Mouse (Mus musculus) large intestine, adult 2 months (tissue): ENCODE results near the gene Klhl7. TPM values are rescaled to one million over a fixed set of nuclear protein-coding genes. Genes with fewer than 3 reads are reported as not detected.
"Not testable (repeated sequence)": the region's sequence is repeated elsewhere in the genome, so short reads cannot be mapped to it uniquely, and the experiment has no call there.

Experiments
- DNase-seq: peaks from one replicate; pipeline ENCODE4 v3.0.0-alpha.2; 2012; ENCODE audit warnings: low read depth, low spot score
- WGBS: fragments of 180-500 bp; shearing (Covaris S2); methylation state at CpG from one replicate; pipeline ENCODE4 v1.1.7; 2018; 5-methylcytosine and 5-hydroxymethylcytosine counted together
- polyA plus RNA-seq: library from polyadenylated mRNA; depleted of rRNA; stranded (reverse); fragments of >200 nt; gene quantifications from 2 replicates; pipeline ENCODE4 v1.2.3, GENCODE M21; 2012

The Klhl7 gene
- polyA plus RNA-seq, 1 experiment, result 1.2 TPM

GRCm38 (mm10) chr5:24088451-24088850, 12.0 kb upstream of the Klhl7 start:
- 81% methylated on average over 1 of the region's 1 CpGs for WGBS
- DNase-seq, result no peak

- no peak for DNase-seq
- 81% methylated on average over 3 of the region's 3 CpGs for WGBS
Observed at GRCm38 (mm10) chr5:24092496-24092895, 7.9 kb upstream of the Klhl7 start.

GRCm38 (mm10) chr5:24095393-24095792, 5.0 kb upstream of the Klhl7 start:
- WGBS, result 60% methylated on average over 6 of the region's 6 CpGs
- no peak for DNase-seq

- DNase-seq, result no peak
- 59% methylated on average over 5 of the region's 5 CpGs for WGBS
Observed at GRCm38 (mm10) chr5:24095881-24096280, 4.5 kb upstream of the Klhl7 start.

- WGBS, result 1% methylated on average over 44 of the region's 46 CpGs
- DNase-seq, result peak; percentile 22
Observed at GRCm38 (mm10) chr5:24100810-24101311, 456 bp downstream of the Klhl7 start.

GRCm38 (mm10) chr5:24101446-24102140, 1.2 kb downstream of the Klhl7 start:
- 28% methylated on average over 8 of the region's 8 CpGs for WGBS
- DNase-seq, result no peak

GRCm38 (mm10) chr5:24103235-24103634, 2.8 kb downstream of the Klhl7 start:
- not testable (repeated sequence) for DNase-seq
- WGBS, result 83% methylated on average over 2 of the region's 2 CpGs

GRCm38 (mm10) chr5:24103841-24104240, 3.4 kb downstream of the Klhl7 start:
- WGBS, result 81% methylated on average over 2 of the region's 2 CpGs

GRCm38 (mm10) chr5:24107071-24107739, 6.8 kb downstream of the Klhl7 start:
- WGBS, result 84% methylated on average over 7 of the region's 7 CpGs
- DNase-seq, result no peak

More at GRCm38 (mm10) chr5:24103841-24104240, 3.4 kb downstream of the Klhl7 start:
- no peak for DNase-seq

GRCm38 (mm10) chr5:24107740-24108098, 7.3 kb downstream of the Klhl7 start:
- 66% methylated on average over 3 of the region's 3 CpGs for WGBS
- DNase-seq, result no peak

GRCm38 (mm10) chr5:24110068-24110467, 9.7 kb downstream of the Klhl7 start:
- no peak for DNase-seq
- WGBS, result 73% methylated on average over 5 of the region's 5 CpGs

- 86% methylated on average over 12 of the region's 12 CpGs for WGBS
- no peak for DNase-seq
Observed at GRCm38 (mm10) chr5:24112116-24112903, 11.9 kb downstream of the Klhl7 start.

- WGBS, result 95% methylated on average over 2 of the region's 2 CpGs
Observed at GRCm38 (mm10) chr5:24122221-24122620, 21.8 kb downstream of the Klhl7 start.

GRCm38 (mm10) chr5:24124175-24124574, 23.8 kb downstream of the Klhl7 start:
- 90% methylated on average over 1 of the region's 1 CpGs for WGBS
- no peak for DNase-seq

More at GRCm38 (mm10) chr5:24122221-24122620, 21.8 kb downstream of the Klhl7 start:
- no peak for DNase-seq

GRCm38 (mm10) chr5:24124579-24125276, 24.3 kb downstream of the Klhl7 start:
- no peak for DNase-seq
- WGBS, result 82% methylated on average over 3 of the region's 3 CpGs

- WGBS, result 63% methylated on average over 1 of the region's 1 CpGs
- no peak for DNase-seq
Observed at GRCm38 (mm10) chr5:24125910-24126636, 25.7 kb downstream of the Klhl7 start.

- no peak for DNase-seq
- 82% methylated on average over 4 of the region's 4 CpGs for WGBS
Observed at GRCm38 (mm10) chr5:24126967-24127366, 26.6 kb downstream of the Klhl7 start.

- DNase-seq, result no peak
- 92% methylated on average over 5 of the region's 5 CpGs for WGBS
Observed at GRCm38 (mm10) chr5:24146964-24147363, 46.6 kb downstream of the Klhl7 start.

GRCm38 (mm10) chr5:24152199-24152598, 51.8 kb downstream of the Klhl7 start:
- DNase-seq, result no peak
